Mouse (Mus musculus): ENCODE data around the gene Olfr1221.

DNA sequence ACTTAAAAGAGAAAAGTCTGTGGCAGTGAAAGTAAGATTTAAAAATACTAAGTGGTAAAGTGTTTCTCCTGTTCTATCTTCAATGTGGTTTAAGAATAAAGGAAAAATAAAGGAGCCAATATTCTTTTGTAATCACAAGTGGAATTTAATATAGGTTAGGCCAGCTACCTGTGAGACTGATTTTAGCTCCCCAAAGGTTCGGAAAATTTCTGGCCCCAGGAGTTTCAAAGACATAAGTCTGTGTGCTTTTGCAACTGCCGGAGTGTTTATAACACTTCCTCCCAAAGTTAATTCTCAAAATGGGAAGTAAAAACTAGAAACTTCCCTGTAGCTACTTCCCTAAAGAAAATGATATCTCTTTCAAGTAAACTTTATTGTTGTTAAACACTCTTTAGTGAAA lies at the start of gene Olfr1221:
- TF ChIP-seq POLR2A (IDR thresholded peaks at IDR 0.05; ENCODE audit: low read depth, low read length) (no peak), CTCF (IDR thresholded peaks at IDR 0.05; ENCODE audit: borderline replicate concordance, insufficient read depth, low read length) (no peak)
